ENCODE assay signal across 29 mouse cellular contexts in genomic region chr2:143164081-143164984, GRCm38 (mm10).
DNase-seq lines count a peak whose midpoint lies in the region; ATAC-seq and TF ChIP-seq lines count a peak whose summit lies in the region.
"Had no signal": no experiment of that assay in that cellular context is flagged by ENCODE, and none has a peak within 500 bp of the region (broad histone marks: within the 10 kb centered on the region; RNA-seq: fewer than 3 reads in every experiment).

No protein-coding gene starts in this region.

- intact Hi-C loops in gastrocnemius, adult 2 months (cut with DNase I): no loop called here

- no peak overlapping the region for H3ac ChIP-seq in myocyte (ENCODE audit: control insufficient read depth, insufficient read length)

- no peaks in the 10 kb centered on the region for H3K79me2 ChIP-seq in myocyte (ENCODE audit: control insufficient read depth, insufficient read depth)

- H3K4me2 ChIP-seq in myocyte (ENCODE audit: low read depth): peak overlapping the region; percentile 68
- no peak overlapping the region for H3K4me2 ChIP-seq in hindbrain, embryonic 13.5 days
- H3K4me2 ChIP-seq: embryonic facial prominence, embryonic 13.5 days; forebrain, embryonic 13.5 days; heart, embryonic 12.5 days; heart, embryonic 15.5 days; hindbrain, embryonic 15.5 days had no signal

- peak overlapping the region; percentile 52 for H3K27ac ChIP-seq in bone marrow macrophage, adult 2 months (ENCODE audit: insufficient read depth, low read depth, low read length)
- no peak overlapping the region for H3K27ac ChIP-seq in gastrocnemius, adult 2 months
- H3K27ac ChIP-seq in hindbrain, embryonic 13.5 days: no peak overlapping the region
- H3K27ac ChIP-seq: embryonic facial prominence, embryonic 10.5 days; embryonic facial prominence, embryonic 13.5 days; forebrain, embryonic 10.5 days; forebrain, embryonic 13.5 days; heart, embryonic 15.5 days; hindbrain, embryonic 15.5 days had no signal

- no peak for ATAC-seq in hindbrain, embryonic 13.5 days (ENCODE audit: low FRiP score)
- ATAC-seq: activated CD4-positive, CD25-positive, alpha-beta regulatory T cell, adult 4 months; forebrain, embryonic 13.5 days; forebrain, embryonic 16.5 days; intestine, postnatal 0 days had no signal

- TF ChIP-seq POLR2A in bone marrow macrophage, adult 2 months (IDR thresholded peaks at IDR 0.05; ENCODE audit: borderline replicate concordance, low read depth, low read length): no peak
- TF ChIP-seq POLR2A in myocyte (IDR thresholded peaks at IDR 0.05; ENCODE audit: insufficient read length, low read depth): no peak

- H3K27me3 ChIP-seq in myocyte (ENCODE audit: control insufficient read depth, insufficient read depth, insufficient read length): no peaks in the 10 kb centered on the region
- no peaks in the 10 kb centered on the region for H3K27me3 ChIP-seq in hindbrain, embryonic 13.5 days
- H3K27me3 ChIP-seq: embryonic facial prominence, embryonic 13.5 days; forebrain, embryonic 13.5 days; heart, embryonic 12.5 days; heart, embryonic 15.5 days; hindbrain, embryonic 15.5 days had no signal

- no peaks in the 10 kb centered on the region for H3K36me3 ChIP-seq in myocyte (ENCODE audit: control insufficient read depth, insufficient read depth)
- no peaks in the 10 kb centered on the region for H3K36me3 ChIP-seq in hindbrain, embryonic 13.5 days
- H3K36me3 ChIP-seq: embryonic facial prominence, embryonic 10.5 days; embryonic facial prominence, embryonic 13.5 days; forebrain, embryonic 10.5 days; G1E; heart, embryonic 12.5 days; heart, embryonic 15.5 days; hindbrain, embryonic 15.5 days had no signal

- peaks cover 6% of the 10 kb centered on the region; the same call in 1 of the 2 replicates for H3K4me1 ChIP-seq in bone marrow macrophage, adult 2 months (ENCODE audit: control insufficient read depth, insufficient read depth, low read length)
- H3K4me1 ChIP-seq in hindbrain, embryonic 13.5 days (replicated peaks): no peaks in the 10 kb centered on the region
- H3K4me1 ChIP-seq: embryonic facial prominence, embryonic 10.5 days; embryonic facial prominence, embryonic 13.5 days; forebrain, embryonic 10.5 days; forebrain, embryonic 13.5 days; heart, embryonic 12.5 days; heart, embryonic 15.5 days; hindbrain, embryonic 15.5 days had no signal

- H3K9ac ChIP-seq in hindbrain, embryonic 13.5 days: no peak overlapping the region
- H3K9ac ChIP-seq: embryonic facial prominence, embryonic 13.5 days; forebrain, embryonic 13.5 days; heart, embryonic 12.5 days; heart, embryonic 15.5 days; hindbrain, embryonic 15.5 days had no signal

- DNase-seq in Muller cell, postnatal 12 days (ENCODE audit: inconsistent ontology term): peak; percentile 6
- DNase-seq in kidney, adult 18-20 months: no peak
- no peak for DNase-seq in gastrocnemius, adult 2 months
- DNase-seq: adrenal gland, postnatal 10 days; adrenal gland, postnatal 36 days; B cell, adult 2 months; cerebellum, adult 11-12 months; cerebellum, adult 8-10 months; cerebellum, postnatal 10 days; cerebellum, postnatal 36 days; embryo, embryonic 11 days; gastrocnemius, postnatal 25 days; heart, adult 18-20 months; heart, postnatal 10 days; heart, postnatal 36 days had no signal

- no peak for TF ChIP-seq CTCF in bone marrow macrophage, adult 2 months (IDR thresholded peaks at IDR 0.05; ENCODE audit: low read depth, low read length)
- TF ChIP-seq CTCF in gastrocnemius, adult 2 months (IDR thresholded peaks at IDR 0.05): no peak

- no peak overlapping the region for H3K4me3 ChIP-seq in bone marrow macrophage, adult 2 months (ENCODE audit: insufficient read depth, low read length)
- no peak overlapping the region for H3K4me3 ChIP-seq in myocyte
- no peak overlapping the region for H3K4me3 ChIP-seq in gastrocnemius, adult 2 months
- no peak overlapping the region for H3K4me3 ChIP-seq in hindbrain, embryonic 13.5 days
- H3K4me3 ChIP-seq: embryonic facial prominence, embryonic 10.5 days; embryonic facial prominence, embryonic 13.5 days; forebrain, embryonic 10.5 days; forebrain, embryonic 13.5 days; heart, embryonic 12.5 days; heart, embryonic 15.5 days; hindbrain, embryonic 15.5 days had no signal

- no peaks in the 10 kb centered on the region for H3K9me3 ChIP-seq in hindbrain, embryonic 13.5 days
- H3K9me3 ChIP-seq: embryonic facial prominence, embryonic 10.5 days; embryonic facial prominence, embryonic 13.5 days; forebrain, embryonic 10.5 days; forebrain, embryonic 13.5 days; heart, embryonic 12.5 days; heart, embryonic 15.5 days; hindbrain, embryonic 15.5 days had no signal

- 86% methylated on average over 8 of the region's 8 CpGs for WGBS in hindbrain, embryonic 13.5 days

TF ChIP-seq in myocyte, 11 proteins besides CTCF, POLR2A, EP300 and RAD21:
- TF ChIP-seq E2F4 (IDR thresholded peaks at IDR 0.05; ENCODE audit: insufficient read depth) (no peak), TCF3 (IDR thresholded peaks at IDR 0.05; ENCODE audit: insufficient read length, low read depth) (no peak), TCF12 (IDR thresholded peaks at IDR 0.05; ENCODE audit: insufficient read depth, poor library complexity, severe bottlenecking) (no peak), USF1 (IDR thresholded peaks at IDR 0.05; ENCODE audit: low read depth) (no peak), SRF (IDR thresholded peaks at IDR 0.05; ENCODE audit: control insufficient read depth, insufficient read length, low read depth) (no peak), MAX (IDR thresholded peaks at IDR 0.05; ENCODE audit: low read depth) (no peak), REST (IDR thresholded peaks at IDR 0.05; ENCODE audit: insufficient read depth, insufficient read length) (no peak), POLR2AphosphoS2 (IDR thresholded peaks at IDR 0.05; ENCODE audit: insufficient read length, low read depth) (no peak), MYOD1 (IDR thresholded peaks at IDR 0.05; ENCODE audit: control insufficient read depth in 1 of 3, insufficient read length in 2 of 3, low read depth in 2 of 3) (no peak), CEBPB (IDR thresholded peaks at IDR 0.05; ENCODE audit: insufficient read depth, poor library complexity, severe bottlenecking) (no peak), MYOG (IDR thresholded peaks at IDR 0.05; ENCODE audit: control insufficient read depth in 1 of 3, insufficient read depth in 1 of 3, insufficient read length in 2 of 3, low read depth in 2 of 3) (no peak)
